Mouse (Mus musculus) telencephalon, adult 2 months (tissue): ENCODE measurements at regions not wholly inside any gene's neighbourhood (a gene's known extent, or its start where the extent isn't known, plus 50 kb on each side); places are given as distances from the start of the nearest gene placed in this dataset.
"Not testable (repeated sequence)": the region's sequence is repeated elsewhere in the genome, so short reads cannot be mapped to it uniquely, and the experiment has no call there.

ENCODE experiments used
- DNase-seq: peaks from one replicate; pipeline ENCODE4 v3.0.0-alpha.2; 2011; ENCODE audit warnings: low read depth, low spot score

- no peak for DNase-seq
These were observed 713.0 kb downstream of the Rapgef2 start for GRCm38 (mm10) chr3:78573299-78573698.

DNA sequence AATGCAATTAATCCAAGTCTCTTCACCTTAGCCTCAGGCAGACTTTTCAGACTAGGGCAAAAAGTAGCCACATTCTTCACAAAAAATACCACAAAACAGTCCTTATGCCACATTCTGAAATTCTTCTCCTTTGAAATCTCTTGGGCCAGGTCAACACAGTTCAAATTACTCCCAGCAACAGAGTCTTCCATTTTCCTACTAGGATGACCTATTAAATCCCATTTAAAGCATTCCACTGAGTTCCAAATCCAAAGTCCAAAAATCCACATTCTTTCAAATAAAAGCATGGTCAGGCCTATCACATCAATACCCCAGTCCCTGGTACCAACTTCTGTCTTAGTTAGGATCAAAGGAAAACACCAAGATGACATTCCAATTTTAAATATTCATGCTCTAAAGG lies 721.4 kb downstream of the Rapgef2 start:
- DNase-seq = not testable (repeated sequence)
